Mouse (Mus musculus): Measurements from ENCODE around the gene Actr5.

GRCm38 (mm10) chr2:158674759-158675158, 50.1 kb downstream of the Actr5 start:
- TF ChIP-seq BHLHE40 (IDR thresholded peaks at IDR 0.05; ENCODE audit: borderline replicate concordance, low read depth, low read length) (no peak), TCF12 (IDR thresholded peaks at IDR 0.05; ENCODE audit: low read depth, low read length) (no peak), CTCF (IDR thresholded peaks at IDR 0.05 in 2 of 3, conservative IDR thresholded peaks at IDR 0.05 in 1 of 3; ENCODE audit: control insufficient read depth in 1 of 3, insufficient read depth in 1 of 3, low read depth in 2 of 3, low read length in 3 of 3, poor library complexity in 1 of 3, severe bottlenecking in 1 of 3) (no peak), MXI1 (IDR thresholded peaks at IDR 0.05; ENCODE audit: low read depth, low read length) (no peak), MAFK (IDR thresholded peaks at IDR 0.05; ENCODE audit: borderline replicate concordance, low read depth, low read length) (no peak), RAD21 (IDR thresholded peaks at IDR 0.05; ENCODE audit: low read depth, low read length) (no peak), JUND (IDR thresholded peaks at IDR 0.05; ENCODE audit: low read depth, low read length) (no peak), GABPA (IDR thresholded peaks at IDR 0.05; ENCODE audit: low read depth, low read length) (no peak), MYB (IDR thresholded peaks at IDR 0.05; ENCODE audit: low read depth, low read length) (no peak), POLR2A (IDR thresholded peaks at IDR 0.05; ENCODE audit: control insufficient read depth in 1 of 2, insufficient read depth in 1 of 2, low read depth in 1 of 2, low read length in 2 of 2, poor library complexity in 1 of 2) (no peak), TBP (IDR thresholded peaks at IDR 0.05; ENCODE audit: low read depth, low read length) (no peak), USF2 (IDR thresholded peaks at IDR 0.05; ENCODE audit: borderline replicate concordance in 1 of 2, insufficient read depth in 1 of 2, low read depth in 1 of 2, low read length in 2 of 2) (no peak)

Measured in MEL (cell line).